Mouse (Mus musculus): Measurements from ENCODE around the gene Nit1.

The Nit1 gene

DNA sequence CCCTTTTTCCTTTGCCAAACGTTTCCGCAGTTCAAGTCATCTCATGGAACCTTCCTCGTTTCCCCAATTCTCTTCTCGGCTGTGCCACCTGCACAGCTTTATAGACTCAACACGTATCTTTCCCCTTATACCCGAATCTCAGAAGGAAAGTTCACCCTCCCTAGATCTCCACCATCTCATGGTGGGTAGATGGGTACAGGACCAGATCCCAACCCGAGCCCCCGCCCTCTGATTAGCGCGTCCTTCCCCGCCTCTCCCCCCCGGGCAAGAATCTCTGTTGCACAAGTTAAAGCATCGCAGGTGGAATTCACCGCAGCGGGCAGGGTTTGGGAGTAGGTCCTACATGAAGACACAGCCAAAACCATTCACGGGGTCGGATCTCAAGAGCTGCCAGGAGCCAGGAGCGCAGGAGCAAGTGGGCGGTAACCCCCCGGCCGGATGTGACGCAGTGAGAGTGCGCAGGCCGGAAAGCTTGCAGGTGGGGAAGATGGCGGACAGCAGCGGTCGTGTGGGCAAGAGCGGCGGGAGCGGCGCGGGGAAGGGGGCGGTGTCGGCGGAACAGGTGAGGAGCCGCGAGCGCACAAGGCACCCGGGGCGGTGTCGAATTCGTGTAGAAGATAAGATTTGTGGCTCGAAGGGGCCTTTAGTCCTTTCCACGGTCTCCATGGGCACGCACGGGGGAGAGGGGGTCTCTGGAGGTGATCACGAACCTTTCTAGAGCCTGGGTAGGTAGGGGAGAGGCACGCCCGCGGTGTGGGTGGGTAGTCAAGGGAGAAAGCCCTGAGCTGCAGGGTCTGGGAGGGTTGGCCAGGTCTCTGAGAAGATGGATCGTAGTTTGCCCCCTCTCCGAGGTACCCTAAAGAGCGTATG is at the start of gene Nit1, which contains the start of gene Pfdn2:
Gene Nit1, minus strand, starts transcription at position 422 of the 870 bp plus-strand sequence.
Gene Pfdn2, plus strand, starts transcription at position 446 of the 870 bp plus-strand sequence.
- peak; percentile 83 to 88 for DNase-seq (ENCODE audit: low read depth in 2 of 2, low spot score in 2 of 2)

DNA sequence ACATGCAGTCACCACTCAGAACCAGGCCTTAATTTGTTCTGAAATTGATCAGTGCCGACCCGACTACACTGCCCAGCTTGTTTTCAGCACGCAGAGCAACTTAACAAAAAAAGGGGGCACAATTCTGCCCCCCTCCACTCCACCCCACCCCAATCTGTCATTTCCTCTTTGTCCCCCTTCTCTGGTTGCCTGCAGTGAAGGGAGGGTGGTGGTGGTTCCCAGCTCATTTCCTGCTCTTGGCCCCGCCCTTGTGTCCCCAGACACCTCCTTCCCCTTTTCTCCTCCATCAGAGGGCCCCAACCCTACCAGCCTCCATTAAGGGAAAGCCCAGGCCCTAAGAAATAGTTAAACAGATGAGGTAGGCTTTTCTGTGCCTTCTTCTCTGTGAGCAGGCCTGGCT is 44.7 kb upstream of the Nit1 start:
- peak; percentile 66 to 79 for DNase-seq (ENCODE audit: low read depth in 2 of 2, low spot score in 2 of 2)

DNA sequence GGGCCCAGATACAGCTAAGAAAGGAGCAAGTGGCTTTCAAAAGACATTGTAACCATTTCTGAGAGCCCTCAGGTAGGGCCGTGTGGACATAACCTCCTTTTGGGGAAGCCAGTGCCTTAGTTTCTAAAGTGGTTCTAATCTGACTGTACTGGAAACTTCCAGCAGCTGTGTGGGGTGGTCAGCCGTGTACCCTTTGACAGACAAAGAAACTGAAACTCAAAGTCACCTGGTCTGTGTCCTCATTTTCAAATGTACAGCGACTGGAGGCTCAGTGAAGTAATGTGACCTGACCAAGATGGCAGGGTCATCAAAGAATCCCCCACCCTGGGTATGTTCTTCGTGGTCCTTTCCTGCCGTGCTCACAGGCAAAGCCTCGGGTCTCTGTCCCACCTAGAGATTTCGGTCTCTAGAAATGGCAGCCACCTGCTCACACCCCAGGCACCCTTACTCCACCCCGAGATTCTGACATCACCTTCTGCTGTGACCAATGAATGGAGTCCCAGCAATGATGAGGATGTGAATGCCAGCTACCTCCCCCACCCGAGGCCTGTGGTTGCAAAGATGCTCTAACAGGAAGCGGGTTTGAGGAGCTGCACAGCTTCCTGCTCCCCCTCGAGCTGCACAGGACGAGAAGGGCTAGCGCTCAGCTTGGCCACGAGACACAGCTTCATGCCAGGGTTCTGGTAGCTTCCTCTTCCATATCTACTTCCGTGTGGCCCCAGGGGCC is 43.1 kb upstream of the Nit1 start, which contains the start of gene Arhgap30:
Gene Arhgap30, plus strand, starts transcription at position 579 of the 727 bp plus-strand sequence.
- peak; percentile 93 to 95 for DNase-seq (ENCODE audit: low read depth in 2 of 2, low spot score in 2 of 2)

DNA sequence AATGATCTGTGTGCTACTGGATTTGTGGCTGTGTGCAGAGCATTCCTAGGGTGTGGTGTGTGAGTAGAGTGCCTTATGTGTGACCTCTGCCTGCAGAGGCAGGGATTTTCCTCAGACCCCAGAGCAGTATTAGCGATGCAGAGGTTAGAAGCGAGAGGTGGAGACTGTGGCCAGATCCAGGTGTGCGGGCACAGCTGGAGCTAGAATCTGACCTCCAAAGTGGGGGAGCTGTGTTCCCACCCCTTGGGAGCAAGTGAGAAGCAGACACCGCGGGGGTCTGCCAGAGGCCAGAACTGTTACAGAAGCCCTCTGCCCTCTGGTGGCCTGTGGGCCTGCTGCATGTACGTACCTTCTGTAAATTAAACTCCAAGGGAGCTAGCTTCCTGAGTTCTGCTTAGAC is 41.7 kb upstream of the Nit1 start:
- DNase-seq (ENCODE audit: low read depth in 2 of 2, low spot score in 2 of 2): peak; percentile 31 to 39

DNA sequence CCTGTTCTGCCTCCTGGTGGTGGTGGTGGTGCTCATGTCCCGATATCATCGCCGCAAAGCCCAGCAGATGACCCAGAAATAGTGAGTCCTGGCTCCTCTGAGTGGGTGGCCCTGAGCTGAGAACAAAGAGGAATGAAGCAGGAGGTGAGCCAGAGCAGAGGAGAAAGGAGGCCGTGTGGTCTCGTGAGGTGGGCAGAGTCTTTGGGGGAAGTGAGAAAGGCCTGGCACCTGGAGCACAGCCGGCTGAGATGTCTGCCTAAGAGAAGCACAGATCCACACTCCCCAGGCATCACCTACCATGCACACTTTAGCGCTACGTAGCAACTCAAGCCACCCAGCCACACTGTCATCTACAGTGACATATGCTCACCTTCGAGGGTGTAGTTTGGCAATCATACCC is 39.7 kb upstream of the Nit1 start:
- DNase-seq (ENCODE audit: low read depth in 2 of 2, low spot score in 2 of 2): no peak

DNA sequence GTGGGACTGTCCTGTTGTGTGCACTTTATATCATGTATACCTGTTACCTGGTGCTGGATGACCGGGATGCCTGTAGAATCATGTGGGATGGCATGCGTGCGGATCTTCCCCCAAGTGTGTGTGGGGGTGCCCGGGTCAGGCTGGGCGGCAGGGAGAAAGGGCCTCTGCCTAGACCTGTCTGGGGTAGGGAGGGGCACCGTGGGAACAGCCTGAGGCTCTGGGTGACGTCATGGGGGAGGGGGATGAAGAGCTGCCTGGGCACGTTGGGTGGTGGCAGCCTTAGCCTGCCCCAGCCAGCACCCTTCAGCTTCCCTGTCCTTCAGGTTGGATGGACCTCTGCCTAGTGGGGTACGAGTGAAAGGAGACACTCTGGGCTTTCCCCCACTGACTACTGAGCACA is 38.9 kb upstream of the Nit1 start:
- DNase-seq (ENCODE audit: low read depth in 2 of 2, low spot score in 2 of 2): no peak

- no peak for DNase-seq (ENCODE audit: low read depth in 2 of 2, low spot score in 2 of 2)
Measured at GRCm38 (mm10) chr1:171382096-171382620, 36.7 kb upstream of the Nit1 start.

DNA sequence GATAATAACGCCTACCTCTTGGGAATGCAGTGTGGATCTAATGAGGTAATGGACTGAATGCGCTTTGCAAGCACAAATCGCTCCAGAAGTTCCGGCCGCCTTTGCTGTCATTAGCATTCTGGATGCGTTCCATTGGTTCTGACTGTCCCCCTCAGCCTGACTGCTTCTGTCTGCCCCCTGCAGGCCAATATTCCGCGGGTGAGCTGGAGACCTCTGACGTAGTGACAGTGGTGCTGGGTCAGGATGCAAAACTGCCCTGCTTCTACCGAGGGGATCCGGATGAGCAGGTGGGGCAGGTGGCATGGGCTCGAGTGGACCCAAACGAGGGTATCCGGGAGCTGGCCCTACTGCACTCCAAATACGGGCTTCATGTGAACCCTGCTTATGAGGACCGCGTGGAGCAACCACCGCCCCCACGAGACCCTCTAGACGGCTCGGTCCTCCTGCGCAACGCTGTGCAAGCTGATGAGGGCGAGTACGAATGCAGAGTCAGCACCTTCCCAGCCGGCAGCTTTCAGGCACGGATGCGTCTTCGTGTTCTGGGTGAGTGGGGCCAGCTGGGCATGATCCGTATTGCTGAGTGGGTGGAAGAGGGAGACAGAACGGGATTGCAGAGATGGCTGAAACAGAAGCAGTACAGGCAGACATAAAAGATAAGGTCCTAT is 34.6 kb upstream of the Nit1 start:
- DNase-seq (ENCODE audit: low read depth in 2 of 2, low spot score in 2 of 2): peak; percentile 75 to 87

DNA sequence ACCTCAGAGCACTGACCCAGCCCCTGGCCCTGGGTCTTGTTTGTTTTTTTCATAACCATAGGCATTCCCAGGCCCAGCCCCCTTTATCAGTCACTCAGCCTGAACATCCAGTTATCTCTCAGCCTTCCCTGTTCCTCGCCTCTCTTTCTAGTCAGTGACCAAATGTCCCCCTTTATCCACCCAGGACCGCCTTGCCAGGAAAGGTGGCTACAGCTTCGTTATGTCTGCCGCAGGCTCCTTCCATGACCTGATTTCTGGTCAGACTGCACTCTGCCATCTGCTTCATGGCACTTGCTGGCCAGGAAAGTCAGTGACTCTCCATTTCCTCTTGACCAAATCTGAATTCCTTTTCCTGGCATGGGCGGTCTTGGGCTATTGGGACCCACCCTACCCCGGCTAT is 32.9 kb upstream of the Nit1 start:
- no peak for DNase-seq (ENCODE audit: low read depth in 2 of 2, low spot score in 2 of 2)

- DNase-seq (ENCODE audit: low read depth in 2 of 2, low spot score in 2 of 2): no peak
Measured at GRCm38 (mm10) chr1:171375646-171376097, 30.2 kb upstream of the Nit1 start.

DNA sequence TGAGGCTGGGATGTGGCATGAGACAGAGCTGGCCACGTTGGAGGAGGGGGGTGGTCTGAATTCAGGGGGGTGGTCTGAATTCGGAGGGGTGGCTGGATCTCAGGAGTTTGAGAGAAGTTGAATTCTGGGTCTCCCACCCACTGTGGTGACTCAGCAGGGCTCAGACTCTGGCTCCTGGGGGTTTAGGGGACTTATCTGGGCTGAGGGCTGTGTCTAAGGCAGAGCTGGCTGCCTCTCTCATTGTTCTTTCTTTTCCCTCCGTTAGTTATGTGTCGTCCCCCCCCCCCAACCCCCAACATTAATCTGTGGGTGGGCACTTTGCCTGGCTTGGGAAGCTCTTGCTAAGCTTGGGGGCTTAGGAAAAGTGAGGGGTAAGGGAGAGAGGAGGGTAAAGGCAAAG is 28.5 kb upstream of the Nit1 start:
- DNase-seq (ENCODE audit: low read depth in 2 of 2, low spot score in 2 of 2): no peak

DNA sequence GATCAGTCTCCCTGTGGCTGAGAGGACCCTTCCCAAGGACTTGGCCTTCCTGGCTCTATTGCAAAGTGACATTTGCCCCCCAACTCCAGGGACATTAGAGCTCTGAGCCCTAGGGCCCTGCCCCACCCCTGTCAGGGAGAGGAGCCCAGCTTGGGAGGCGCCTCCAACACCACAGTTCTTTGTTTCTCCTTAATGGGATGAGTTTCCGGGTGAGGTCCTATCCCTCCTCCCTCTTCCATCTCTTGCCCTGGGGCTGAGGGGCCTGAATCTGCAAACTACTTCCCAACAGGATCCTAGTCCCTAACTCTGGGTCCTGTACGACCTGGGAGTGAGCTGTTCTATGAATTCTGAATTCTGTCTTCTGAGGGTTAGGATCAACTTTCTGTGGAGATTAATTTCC is 27.4 kb upstream of the Nit1 start:
- no peak for DNase-seq (ENCODE audit: low read depth in 2 of 2, low spot score in 2 of 2)

- no peak for DNase-seq (ENCODE audit: low read depth in 2 of 2, low spot score in 2 of 2)
Measured at GRCm38 (mm10) chr1:171369845-171370556, 24.6 kb upstream of the Nit1 start, which contains the start of gene Nectin4. Nectin4 (plus strand) TSS chr1:171370099.

GRCm38 (mm10) chr1:171365934-171366333 is 20.5 kb upstream of the Nit1 start:
- DNase-seq (ENCODE audit: low read depth in 2 of 2, low spot score in 2 of 2): no peak

DNA sequence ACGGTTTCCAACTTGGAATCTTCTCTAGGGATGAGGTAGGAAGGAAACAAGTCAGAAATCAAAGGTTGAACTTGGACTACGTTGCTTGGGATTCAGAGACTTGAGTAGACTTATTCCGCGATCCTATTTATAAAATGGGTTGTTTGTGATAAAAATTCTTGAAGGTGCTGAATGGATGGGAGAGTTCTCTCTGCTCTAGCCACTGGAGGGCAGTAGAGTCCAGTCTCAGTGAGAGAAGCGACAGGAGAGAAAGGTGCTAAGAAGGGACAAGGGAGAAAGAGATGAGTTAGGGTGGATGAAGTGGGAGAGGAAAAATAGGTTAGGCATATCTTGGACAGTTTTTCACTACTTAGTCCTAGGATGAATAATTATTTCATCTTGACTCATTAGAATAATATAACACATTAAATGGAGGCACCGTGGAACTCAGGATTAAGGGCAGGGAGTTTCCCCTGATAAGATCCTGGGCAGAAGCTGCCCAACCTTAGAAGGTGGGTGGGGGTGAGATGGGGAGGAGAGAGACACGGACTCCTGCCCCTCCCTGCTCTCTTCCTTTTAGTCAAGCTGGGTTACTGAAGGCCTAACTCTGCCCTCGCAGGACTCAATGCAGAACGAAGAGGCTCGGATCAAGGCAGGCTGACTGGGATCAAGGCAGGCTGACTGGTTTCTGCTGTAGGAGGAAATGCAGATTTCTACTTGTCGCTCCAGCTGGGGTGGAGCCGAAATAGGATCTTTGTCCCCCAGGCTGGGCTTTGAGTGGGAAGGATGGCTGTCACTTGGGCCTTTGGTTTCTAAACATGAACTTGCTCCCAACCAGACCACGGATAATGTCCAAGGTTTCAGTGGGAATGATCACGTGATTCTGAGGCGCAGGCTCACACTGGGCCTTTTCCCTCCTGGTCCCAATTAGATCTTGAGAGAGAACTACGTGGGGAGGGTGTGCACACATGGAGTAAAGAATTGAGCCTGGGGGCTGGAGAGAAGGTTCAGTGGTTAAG is 16.0 kb upstream of the Nit1 start:
- peak; percentile 63 to 75 for DNase-seq (ENCODE audit: low read depth in 2 of 2, low spot score in 2 of 2)

- peak; percentile 87 to 93 for DNase-seq (ENCODE audit: low read depth in 2 of 2, low spot score in 2 of 2)
Measured at GRCm38 (mm10) chr1:171360656-171361055, 15.2 kb upstream of the Nit1 start, which contains the start of gene Klhdc9. Klhdc9 (minus strand) TSS chr1:171360798.

- DNase-seq (ENCODE audit: low read depth in 2 of 2, low spot score in 2 of 2): no peak
Measured at GRCm38 (mm10) chr1:171360253-171360652, 14.8 kb upstream of the Nit1 start.

GRCm38 (mm10) chr1:171358421-171358820 is 13.0 kb upstream of the Nit1 start:
- peak; percentile 47 to 55 for DNase-seq (ENCODE audit: low read depth in 2 of 2, low spot score in 2 of 2)

GRCm38 (mm10) chr1:171356814-171357213 is 11.4 kb upstream of the Nit1 start:
- no peak for DNase-seq (ENCODE audit: low read depth in 2 of 2, low spot score in 2 of 2)

Data from CD8-positive naive resting alpha-beta T cell, adult 2 months (primary cell).